Mouse (Mus musculus) left cerebral cortex, postnatal 25 days (tissue): ENCODE measurements around the gene Defa23. TPM values are rescaled to one million over a fixed set of nuclear protein-coding genes. Genes with fewer than 3 reads are reported as not detected.
"Not testable (repeated sequence)": the region's sequence is repeated elsewhere in the genome, so short reads cannot be mapped to it uniquely, and the experiment has no call there.

Experiments used
- DNase-seq, 2 experiments: peaks; one replicate each; pipeline ENCODE4 v3.0.0; 2022; ENCODE audit warnings: low spot score in 2 of 2, mixed read lengths in 1 of 2
- intact Hi-C: fragments of 180-260 bp; cut with DNase I; formaldehyde crosslinking; loops from one replicate; pipeline ENCODE4 v1.15.1; 2025
- total RNA-seq, 2 experiments: library from RNA; stranded (reverse); gene quantifications; 2 replicates each; pipeline ENCODE4 v1.2.3; 2021

Gene Defa23
- not detected for total RNA-seq

DNA sequence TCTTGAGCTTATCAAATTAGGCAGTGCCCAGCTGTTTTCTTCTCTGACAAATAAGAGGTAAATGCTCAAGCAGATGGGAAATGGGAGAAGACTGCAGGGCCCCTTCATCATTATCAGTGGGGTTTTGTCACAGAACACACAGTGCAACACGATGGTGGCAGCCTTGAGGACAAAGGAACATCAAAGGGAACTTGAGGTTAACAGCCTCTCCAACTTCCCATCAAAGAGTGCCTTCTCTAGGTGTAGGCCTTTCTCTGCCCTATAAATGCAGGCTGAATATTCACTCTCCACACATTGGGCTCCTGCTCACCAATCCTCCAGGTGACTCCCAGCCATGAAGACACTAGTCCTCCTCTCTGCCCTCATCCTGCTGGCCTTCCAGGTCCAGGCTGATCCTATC, at the start of gene Defa23:
Defa23 (plus strand) TSS at position 301 of the 400 bp plus-strand sequence.
- DNase-seq, intact Hi-C loops: not testable (repeated sequence)

GRCm38 (mm10) chr8:21006801-21007200, 48.0 kb upstream of the Defa23 start:
- intact Hi-C loops = loop anchor here (10.0 kb wide), 1 partner anchor 1542 kb away; no protein-coding TSS in a partner anchor

GRCm38 (mm10) chr8:21008578-21008977, 46.3 kb upstream of the Defa23 start:
- intact Hi-C loops = loop anchor here (10.0 kb wide), 1 partner anchor 1544 kb away; no protein-coding TSS in a partner anchor
- DNase-seq = not testable (repeated sequence)

More at GRCm38 (mm10) chr8:21006801-21007200, 48.0 kb upstream of the Defa23 start:
- DNase-seq = no peak

DNA sequence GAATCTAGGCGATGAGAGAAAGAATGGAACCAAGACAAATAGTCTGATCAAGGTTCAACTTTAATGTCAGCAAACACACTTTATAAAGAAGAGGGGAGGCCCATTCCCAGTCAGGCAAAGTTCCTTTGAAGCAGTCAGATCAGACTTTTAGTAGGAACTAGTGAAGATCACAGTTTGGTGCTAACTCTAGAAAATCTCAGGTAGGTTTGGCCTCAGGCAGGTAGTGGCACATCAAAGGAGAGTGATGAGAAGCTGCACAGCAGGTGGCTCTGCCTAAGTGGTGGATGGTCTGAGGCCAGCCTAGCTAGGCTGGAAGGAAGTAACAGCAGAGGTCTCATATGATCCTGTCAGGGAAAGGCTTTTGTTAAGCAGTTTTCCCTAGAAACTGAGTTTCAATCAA, 44.3 kb upstream of the Defa23 start:
- DNase-seq, intact Hi-C loops: not testable (repeated sequence)

DNA sequence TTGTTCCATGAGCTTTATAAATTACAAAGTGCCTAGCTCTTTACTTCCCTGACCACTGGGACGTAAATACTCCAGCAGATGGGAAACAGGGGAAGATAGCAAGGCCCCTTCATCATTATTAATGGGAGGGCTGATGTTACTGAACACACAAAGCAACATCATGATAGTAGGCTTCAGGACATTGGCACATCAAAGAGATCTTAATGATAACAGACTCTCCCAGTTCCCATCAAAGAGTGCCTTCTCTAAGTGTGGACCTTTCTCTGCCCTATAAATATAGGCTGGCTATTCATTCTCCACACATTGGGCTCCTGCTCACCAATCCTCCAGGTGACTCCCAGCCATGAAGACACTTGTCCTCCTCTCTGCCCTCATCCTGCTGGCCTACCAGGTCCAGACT, 29.6 kb upstream of the Defa23 start, which contains the start of gene Defa21:
Defa21 (plus strand) TSS at position 301 of the 400 bp plus-strand sequence.
- DNase-seq, intact Hi-C loops: not testable (repeated sequence)

GRCm38 (mm10) chr8:21064738-21065137, 9.9 kb downstream of the Defa23 start, which contains the start of gene Defa35:
Defa35 (plus strand) TSS chr8:21065038.
- DNase-seq, intact Hi-C loops: not testable (repeated sequence)

GRCm38 (mm10) chr8:21084142-21084541, 29.3 kb downstream of the Defa23 start, which contains the start of gene Defa25:
Defa25 (plus strand) TSS chr8:21084442.
- intact Hi-C loops, DNase-seq: not testable (repeated sequence)

- DNase-seq = no peak
- intact Hi-C loops = no loop called here
Measured at GRCm38 (mm10) chr8:21093106-21093505, 38.3 kb downstream of the Defa23 start.

- intact Hi-C loops = not testable (repeated sequence)
Measured at GRCm38 (mm10) chr8:21095950-21096349, 41.1 kb downstream of the Defa23 start, which contains the start of gene Gm14851. Gm14851 (minus strand) TSS chr8:21096050.

More at GRCm38 (mm10) chr8:21095950-21096349, 41.1 kb downstream of the Defa23 start, which contains the start of gene Gm14851:
- DNase-seq = not testable (repeated sequence)

Other genes starting within 250 kb of the Defa23 start
- not detected for gene Defb33, start 162.4 kb upstream of the Defa23 start, total RNA-seq
- not detected for gene Gm15056, start 152.4 kb upstream of the Defa23 start, total RNA-seq
- not detected for gene Gm6040, start 133.0 kb upstream of the Defa23 start, total RNA-seq
- not detected for gene AY761185, start 110.3 kb upstream of the Defa23 start, total RNA-seq
- not detected for gene Defa21, start 29.5 kb upstream of the Defa23 start, total RNA-seq
- gene Defa35, start 10.0 kb downstream of the Defa23 start, total RNA-seq = not detected
- gene Defa25, start 29.4 kb downstream of the Defa23 start, total RNA-seq = not detected
- not detected for gene Gm14851, start 41.0 kb downstream of the Defa23 start, total RNA-seq
- gene Defa30, start 79.6 kb downstream of the Defa23 start, total RNA-seq = not detected
- gene Defa22, start 107.2 kb downstream of the Defa23 start, total RNA-seq = not detected
- not detected for gene Defa31, start 136.6 kb downstream of the Defa23 start, total RNA-seq
- not detected for gene Gm15293, start 146.5 kb downstream of the Defa23 start, total RNA-seq
- not detected for gene Gm15292, start 194.7 kb downstream of the Defa23 start, total RNA-seq